Mouse (Mus musculus) olfactory bulb, adult 2 months (tissue): ENCODE measurements around the gene Lclat1.

Experiments used
- CTCF ChIP-seq: fragments of 200-500 bp; IDR thresholded peaks from 2 replicates; pipeline ENCODE4 v1.5.1; 2012; ENCODE audit warnings: low read depth, mild to moderate bottlenecking, low read length, moderate library complexity; ENCODE audit not compliant: insufficient read depth
- POLR2A ChIP-seq: fragments of 200-500 bp; IDR thresholded peaks from 2 replicates; pipeline ENCODE4 v1.6.1; 2012; ENCODE audit warnings: mild to moderate bottlenecking, low read depth, low read length, moderate library complexity; ENCODE audit not compliant: insufficient read depth

- no peak for TF ChIP-seq POLR2A
- TF ChIP-seq CTCF = no peak
Observed at GRCm38 (mm10) chr17:73138217-73138616, 30.4 kb downstream of the Lclat1 start.
